Mouse (Mus musculus): ENCODE results near the gene Brdt. TPM values are rescaled to one million over a fixed set of nuclear protein-coding genes. Genes with fewer than 3 reads are reported as not detected.

The Brdt gene
- polyA plus RNA-seq, 1 experiment, result 0.75 TPM

DNA sequence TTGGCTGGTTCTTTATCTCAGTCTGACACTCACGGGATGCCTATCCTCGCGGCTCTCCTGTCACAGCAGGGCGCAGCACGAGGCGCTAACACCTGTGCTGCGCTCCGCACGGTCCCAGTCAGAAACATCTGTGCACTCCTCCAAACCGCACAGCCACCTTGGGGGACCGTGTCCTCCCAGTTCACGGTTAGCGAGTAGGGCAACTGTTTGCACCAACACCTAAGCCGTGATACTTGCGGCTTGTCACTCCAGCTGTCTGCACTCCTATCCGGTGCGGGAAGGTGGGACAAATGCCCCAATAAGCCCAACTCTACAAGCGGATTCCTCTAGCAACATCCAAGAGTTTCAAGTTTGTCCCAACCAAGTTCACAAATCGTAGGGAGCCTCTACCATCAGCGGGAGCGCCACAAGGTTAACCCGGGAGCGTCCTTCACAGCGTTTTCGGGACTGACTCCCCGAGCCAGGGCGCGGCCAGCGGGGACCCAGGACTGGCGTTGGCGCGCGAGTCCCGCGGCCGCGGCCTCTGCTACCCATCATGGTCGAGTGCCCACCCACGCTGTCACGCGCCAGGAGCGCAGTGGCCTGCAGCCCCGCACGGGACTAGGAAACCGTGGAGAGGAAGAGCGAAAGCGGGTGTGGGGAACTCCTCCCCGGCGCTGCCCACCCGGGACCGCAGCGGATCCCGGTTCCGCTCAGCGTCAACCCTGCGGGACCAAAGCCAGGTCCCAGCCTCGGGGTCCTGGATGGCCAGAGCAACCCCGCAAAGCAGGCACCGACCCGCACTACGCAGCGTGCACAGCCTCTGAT lies 42.3 kb upstream of the Brdt start:
- no peaks in the 10 kb centered on the region for H3K36me3 ChIP-seq (ENCODE audit: control insufficient read depth, insufficient read depth, low read length)
- H3K27me3 ChIP-seq (replicated peaks; ENCODE audit: control insufficient read depth, insufficient read depth, low read length), result no peaks in the 10 kb centered on the region
- no peak for TF ChIP-seq POLR2A (IDR thresholded peaks at IDR 0.05; ENCODE audit: low read depth, low read length)
- no peak for TF ChIP-seq CTCF (conservative IDR thresholded peaks at IDR 0.05; ENCODE audit: insufficient read depth, insufficient read length, low read depth, low read length)
- H3K4me1 ChIP-seq (ENCODE audit: control insufficient read depth, insufficient read depth, low read length), result peaks cover 6% of the 10 kb centered on the region; the same call in 1 of the 2 replicates
- H3K4me3 ChIP-seq (ENCODE audit: insufficient read depth, low read depth, low read length), result peak overlapping the region; percentile 83
- H3K27ac ChIP-seq (ENCODE audit: insufficient read depth, low read depth, low read length), result peak overlapping the region; percentile 89
- 3% methylated on average over 62 of the region's 62 CpGs for WGBS
- no peak for DNase-seq

DNA sequence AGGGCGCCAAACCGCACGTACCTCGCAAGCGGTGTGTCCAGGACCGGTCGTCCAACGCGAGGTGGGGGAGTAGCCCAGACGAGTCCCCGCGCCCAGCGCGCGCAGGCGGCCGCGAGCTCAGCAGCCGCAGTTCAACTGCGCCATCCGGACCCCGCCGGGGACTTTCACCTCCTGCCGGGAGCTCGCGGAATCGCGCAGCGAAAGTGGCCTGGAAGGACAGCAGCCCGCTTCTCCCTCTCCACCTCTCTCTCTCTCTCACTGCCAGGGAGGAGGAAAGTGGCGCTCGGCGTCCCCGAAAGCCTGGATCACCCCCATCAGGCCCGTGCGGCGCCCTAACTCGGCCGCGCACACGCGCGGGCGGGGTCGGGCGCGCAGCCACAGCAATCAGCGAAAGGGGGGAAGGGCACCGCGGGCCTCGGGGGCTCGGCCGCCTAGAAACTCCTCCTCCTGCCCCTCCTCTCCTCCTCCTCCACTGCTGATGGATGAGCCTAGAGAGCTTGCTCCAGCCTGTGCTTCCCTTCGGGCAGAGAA lies 41.7 kb upstream of the Brdt start, which contains the start of gene Tgfbr3:
Gene Tgfbr3 (minus strand): TSS at position 396 of the 531 bp plus-strand sequence.
- peak; percentile 35 for TF ChIP-seq CTCF (conservative IDR thresholded peaks at IDR 0.05; ENCODE audit: insufficient read depth, insufficient read length, low read depth, low read length)
- no peak for TF ChIP-seq POLR2A (IDR thresholded peaks at IDR 0.05; ENCODE audit: low read depth, low read length)
- peaks cover 3% of the 10 kb centered on the region; the same call in 1 of the 2 replicates for H3K4me1 ChIP-seq (ENCODE audit: control insufficient read depth, insufficient read depth, low read length)
- WGBS, result under 1% methylated on average over 54 of the region's 54 CpGs
- no peaks in the 10 kb centered on the region for H3K36me3 ChIP-seq (ENCODE audit: control insufficient read depth, insufficient read depth, low read length)
- peak within 1 kb of the TSS; percentile 83 for H3K4me3 ChIP-seq (ENCODE audit: insufficient read depth, low read depth, low read length)
- peak; percentile 90 for DNase-seq
- H3K27ac ChIP-seq (ENCODE audit: insufficient read depth, low read depth, low read length), result peak within 1 kb of the TSS; percentile 89
- no peaks in the 10 kb centered on the region for H3K27me3 ChIP-seq (replicated peaks; ENCODE audit: control insufficient read depth, insufficient read depth, low read length)

- no peak overlapping the region for H3K27ac ChIP-seq (ENCODE audit: insufficient read depth, low read depth, low read length)
- H3K4me3 ChIP-seq (ENCODE audit: insufficient read depth, low read depth, low read length), result no peak overlapping the region
Observed at GRCm38 (mm10) chr5:107289986-107290385, 41.0 kb upstream of the Brdt start.

DNA sequence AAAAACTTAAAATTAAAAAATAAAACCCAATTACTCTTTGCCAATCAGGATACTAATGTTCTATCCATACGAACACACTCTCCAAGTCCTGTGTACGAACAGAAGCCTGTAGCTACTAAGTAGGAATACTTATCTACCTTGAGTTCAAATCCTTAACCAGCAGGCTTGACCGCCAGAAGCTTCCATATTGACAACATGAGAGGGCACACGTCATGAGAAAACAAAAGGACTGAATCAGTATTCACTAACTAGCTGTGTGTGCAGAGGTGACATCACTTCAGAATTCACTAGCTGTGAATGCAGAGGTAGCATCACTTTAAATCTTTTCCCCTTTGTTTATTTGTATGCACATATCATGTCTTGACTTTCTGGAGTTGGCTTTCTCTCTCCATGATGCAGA lies 36.9 kb upstream of the Brdt start:
- no peak for DNase-seq
- no peaks in the 10 kb centered on the region for H3K27me3 ChIP-seq (replicated peaks; ENCODE audit: control insufficient read depth, insufficient read depth, low read length)
- peaks cover 3% of the 10 kb centered on the region; the same call in 1 of the 2 replicates for H3K4me1 ChIP-seq (ENCODE audit: control insufficient read depth, insufficient read depth, low read length)
- 92% methylated on average over 4 of the region's 4 CpGs for WGBS
- no peak overlapping the region for H3K27ac ChIP-seq (ENCODE audit: insufficient read depth, low read depth, low read length)
- TF ChIP-seq POLR2A (IDR thresholded peaks at IDR 0.05; ENCODE audit: low read depth, low read length) (no peak), CTCF (conservative IDR thresholded peaks at IDR 0.05; ENCODE audit: insufficient read depth, insufficient read length, low read depth, low read length) (no peak)
- no peak overlapping the region for H3K4me3 ChIP-seq (ENCODE audit: insufficient read depth, low read depth, low read length)
- no peaks in the 10 kb centered on the region for H3K36me3 ChIP-seq (ENCODE audit: control insufficient read depth, insufficient read depth, low read length)

More at GRCm38 (mm10) chr5:107289986-107290385, 41.0 kb upstream of the Brdt start:
- DNase-seq, result no peak
- Histone ChIP-seq H3K4me1 (ENCODE audit: control insufficient read depth, insufficient read depth, low read length) (peaks cover 3% of the 10 kb centered on the region; the same call in 1 of the 2 replicates), H3K27me3 (replicated peaks; ENCODE audit: control insufficient read depth, insufficient read depth, low read length) (no peaks in the 10 kb centered on the region), H3K36me3 (ENCODE audit: control insufficient read depth, insufficient read depth, low read length) (no peaks in the 10 kb centered on the region)
- WGBS, result 63% methylated on average over 8 of the region's 8 CpGs
- TF ChIP-seq CTCF (conservative IDR thresholded peaks at IDR 0.05; ENCODE audit: insufficient read depth, insufficient read length, low read depth, low read length), result no peak
- no peak for TF ChIP-seq POLR2A (IDR thresholded peaks at IDR 0.05; ENCODE audit: low read depth, low read length)

DNA sequence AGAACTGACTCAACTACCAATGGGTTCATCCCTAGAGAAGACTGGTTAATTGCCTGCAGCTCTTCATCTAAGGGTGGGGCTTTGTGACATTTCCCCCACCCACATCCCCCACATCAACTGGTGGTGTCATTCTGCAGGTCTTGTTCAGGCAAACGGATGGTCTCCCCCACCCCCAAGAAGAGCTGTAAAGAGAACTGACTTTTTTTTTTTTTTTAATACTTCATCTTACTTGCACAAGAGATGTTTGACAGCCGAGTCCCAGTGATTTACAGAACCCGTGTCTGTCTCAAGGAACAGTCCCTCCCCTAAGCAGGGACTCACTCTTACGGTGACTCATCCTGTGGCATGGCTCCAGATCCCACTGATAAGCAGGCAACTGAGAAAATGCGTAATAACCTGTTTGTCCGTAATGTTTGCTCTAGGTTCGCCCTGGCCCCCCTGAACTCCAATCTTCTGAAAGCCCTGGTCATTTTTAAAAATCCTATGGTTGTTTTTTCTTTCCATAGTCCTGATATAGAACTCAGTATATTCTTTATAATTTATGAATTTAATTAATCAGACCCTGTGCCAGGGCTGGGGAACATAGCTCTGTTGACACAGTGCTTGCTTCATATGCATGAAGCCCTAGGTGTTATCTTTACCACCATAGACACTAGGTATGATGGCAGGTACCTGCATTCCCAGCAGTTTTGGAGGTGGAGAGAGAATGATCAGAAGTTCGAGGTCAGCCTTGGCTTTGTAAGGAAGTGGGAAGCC lies 35.7 kb upstream of the Brdt start:
- H3K27ac ChIP-seq (ENCODE audit: insufficient read depth, low read depth, low read length), result no peak overlapping the region
- 66% methylated on average over 8 of the region's 8 CpGs for WGBS
- H3K27me3 ChIP-seq (replicated peaks; ENCODE audit: control insufficient read depth, insufficient read depth, low read length), result no peaks in the 10 kb centered on the region
- TF ChIP-seq POLR2A (IDR thresholded peaks at IDR 0.05; ENCODE audit: low read depth, low read length), result no peak
- TF ChIP-seq CTCF (conservative IDR thresholded peaks at IDR 0.05; ENCODE audit: insufficient read depth, insufficient read length, low read depth, low read length), result no peak
- peaks cover 3% of the 10 kb centered on the region; the same call in 1 of the 2 replicates for H3K4me1 ChIP-seq (ENCODE audit: control insufficient read depth, insufficient read depth, low read length)
- peak; percentile 43 for DNase-seq
- H3K4me3 ChIP-seq (ENCODE audit: insufficient read depth, low read depth, low read length), result no peak overlapping the region
- no peaks in the 10 kb centered on the region for H3K36me3 ChIP-seq (ENCODE audit: control insufficient read depth, insufficient read depth, low read length)

DNA sequence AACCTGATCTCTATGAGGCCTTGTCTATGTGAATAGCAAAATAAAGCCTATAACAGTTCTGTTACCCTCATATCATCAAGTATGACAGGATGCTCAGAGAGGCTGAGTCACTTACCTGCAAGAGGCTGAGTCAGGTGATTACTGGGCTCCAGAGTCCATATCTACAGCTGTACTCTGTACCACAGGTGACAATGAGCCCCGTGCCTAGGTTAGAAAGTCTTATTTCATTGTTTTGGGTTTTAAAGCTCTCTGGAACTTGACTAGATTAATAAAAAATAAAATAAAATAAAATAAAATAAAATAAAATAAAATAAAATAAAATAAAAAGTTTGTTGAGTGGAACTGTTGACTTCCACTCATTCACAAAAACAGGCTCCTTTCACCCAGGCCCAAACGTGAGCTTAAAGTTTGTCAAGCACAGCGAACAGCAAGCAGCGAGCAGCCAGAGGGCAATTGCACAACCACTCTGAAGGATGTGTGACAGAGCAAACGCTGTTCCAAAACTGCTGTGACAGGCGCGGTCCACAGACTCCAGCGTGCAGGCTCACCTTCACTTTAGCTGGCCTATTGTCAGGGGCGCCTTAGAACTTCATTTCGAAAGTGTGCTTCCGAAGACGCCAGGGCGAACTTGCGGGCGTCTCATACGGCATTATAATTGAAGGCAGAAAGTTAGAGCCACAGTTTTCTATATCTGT lies 35.0 kb upstream of the Brdt start:
- Histone ChIP-seq H3K4me3 (ENCODE audit: insufficient read depth, low read depth, low read length) (no peak overlapping the region), H3K36me3 (ENCODE audit: control insufficient read depth, insufficient read depth, low read length) (no peaks in the 10 kb centered on the region), H3K27me3 (replicated peaks; ENCODE audit: control insufficient read depth, insufficient read depth, low read length) (no peaks in the 10 kb centered on the region), H3K27ac (ENCODE audit: insufficient read depth, low read depth, low read length) (0 out of 2 replicates have a peak overlapping the region, but pooled peaks have one; percentile 5), H3K4me1 (ENCODE audit: control insufficient read depth, insufficient read depth, low read length) (peaks cover 3% of the 10 kb centered on the region; the same call in 1 of the 2 replicates)
- 66% methylated on average over 16 of the region's 16 CpGs for WGBS
- TF ChIP-seq CTCF (conservative IDR thresholded peaks at IDR 0.05; ENCODE audit: insufficient read depth, insufficient read length, low read depth, low read length) (no peak), POLR2A (IDR thresholded peaks at IDR 0.05; ENCODE audit: low read depth, low read length) (no peak)
- peak; percentile 41 for DNase-seq
